Mouse (Mus musculus) liver, adult (tissue): ENCODE results near the gene Gtpbp3.
A peak's percentile ranks its signal among the peaks of the same experiment; 100 is the strongest.

Experiments used
- GATA4 ChIP-seq: IDR thresholded peaks from 2 replicates; pipeline ENCODE4 v1.6.1; 2014; ENCODE audit warnings: mild to moderate bottlenecking, low read length; ENCODE audit not compliant: insufficient replicate concordance

Gtpbp3 gene

DNA sequence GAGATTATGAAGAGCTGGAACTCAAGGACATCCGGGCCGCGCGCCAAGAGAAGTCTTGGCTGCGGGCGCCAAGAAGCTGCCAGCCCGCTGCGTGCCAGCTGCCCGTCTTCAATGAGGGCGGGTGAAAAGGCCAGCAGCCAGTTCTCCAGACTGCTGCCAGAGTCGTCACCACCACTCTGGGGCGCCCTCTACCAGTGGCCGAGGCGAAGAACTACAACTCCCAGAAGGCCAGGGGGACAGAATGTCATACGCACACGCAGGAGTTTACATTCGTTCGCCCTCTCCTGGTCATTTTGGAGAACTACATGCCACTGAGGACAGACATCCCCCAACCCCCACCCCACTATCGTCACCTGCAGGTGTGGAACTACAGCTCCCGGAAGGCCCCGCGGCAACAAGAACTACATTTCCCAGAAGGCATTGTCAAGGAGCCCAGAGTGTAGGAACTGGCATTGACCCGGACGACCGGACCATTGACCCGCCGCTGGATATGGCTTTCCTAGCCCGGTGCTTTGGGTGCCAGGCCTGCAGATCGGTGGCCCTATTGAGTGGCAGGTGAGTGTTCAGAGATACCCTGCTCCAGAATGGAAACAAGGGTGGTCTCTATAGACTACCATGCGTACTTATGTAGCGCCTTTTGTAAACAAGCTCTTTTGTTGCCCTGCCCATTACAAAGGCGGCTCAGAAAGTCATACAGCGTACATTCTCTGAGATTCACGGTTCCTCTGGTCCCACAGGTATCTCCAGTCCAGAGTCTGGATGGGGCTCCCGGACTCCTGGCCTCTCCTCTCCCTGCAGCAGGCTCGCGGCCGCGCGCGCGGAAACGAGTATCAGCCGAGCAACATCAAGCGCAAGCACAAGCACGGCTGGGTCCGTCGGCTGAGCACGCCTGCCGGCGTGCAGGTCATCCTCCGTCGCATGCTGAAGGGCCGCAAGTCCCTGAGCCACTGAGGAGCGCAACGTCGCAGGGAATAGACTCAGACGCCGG is 23.1 kb upstream of the Gtpbp3 start, which contains the start of gene Mrpl34:
Gene Mrpl34 (plus strand): TSS at position 447 of the 988 bp plus-strand sequence.
- peak; percentile 43; the same call in 1 of the 2 replicates for TF ChIP-seq GATA4

DNA sequence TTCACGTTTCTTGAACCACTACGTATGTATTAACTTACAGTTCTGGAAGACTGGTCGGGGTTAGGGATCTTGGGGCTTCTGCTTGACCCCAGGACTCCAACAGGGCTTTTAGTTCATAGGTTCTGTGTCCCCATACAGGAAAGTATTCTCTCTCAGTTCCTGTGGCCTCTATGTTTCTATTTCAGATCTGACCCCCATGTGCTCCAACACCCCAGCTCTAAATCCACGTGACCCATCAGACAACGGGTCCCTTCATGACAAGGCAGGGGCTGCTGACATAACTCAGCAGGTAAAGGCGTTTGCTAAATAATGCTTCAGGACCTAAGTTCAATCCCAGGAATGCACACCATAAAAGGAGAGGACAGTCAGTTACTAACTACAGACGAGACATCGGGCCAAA is 22.2 kb upstream of the Gtpbp3 start:
- no peak for TF ChIP-seq GATA4

DNA sequence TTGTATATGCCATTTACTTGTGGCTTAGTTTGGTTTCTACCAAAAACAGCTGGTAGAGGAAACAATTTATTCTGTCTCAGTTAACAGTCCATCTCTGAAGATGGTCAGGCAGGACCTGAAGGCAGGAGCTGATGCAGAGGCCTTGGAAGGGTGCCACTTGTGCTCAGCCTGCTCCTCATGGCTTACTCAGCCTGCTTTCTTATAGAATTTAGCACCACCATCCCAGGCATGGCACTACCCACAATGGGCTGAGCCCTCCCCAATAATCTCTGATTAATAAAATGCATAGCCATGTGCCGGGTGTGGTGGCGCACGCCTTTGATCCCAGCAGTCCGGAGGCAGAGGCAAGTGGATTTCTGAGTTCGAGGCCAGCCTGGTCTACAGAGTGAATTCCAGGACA is 21.7 kb upstream of the Gtpbp3 start:
- TF ChIP-seq GATA4: no peak

DNA sequence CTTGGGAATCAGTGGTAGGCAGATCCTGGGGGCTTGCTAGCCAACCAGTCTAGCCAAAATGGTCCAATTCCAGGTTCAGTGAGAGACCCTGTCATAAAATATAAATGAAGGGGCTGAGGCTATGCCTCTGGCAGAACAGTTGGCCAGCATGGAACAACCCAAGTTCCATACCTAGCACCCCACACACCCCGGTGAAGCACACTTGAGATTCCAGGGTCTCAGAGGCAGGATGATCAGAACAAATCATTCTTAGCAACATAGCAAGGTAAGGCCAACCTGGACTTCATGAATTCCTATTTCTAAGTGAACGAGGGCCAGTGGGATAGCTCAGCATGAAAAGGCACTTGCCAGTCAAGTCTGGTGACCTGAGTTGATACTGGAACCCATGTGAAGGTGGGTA is 20.7 kb upstream of the Gtpbp3 start:
- TF ChIP-seq GATA4: no peak

DNA sequence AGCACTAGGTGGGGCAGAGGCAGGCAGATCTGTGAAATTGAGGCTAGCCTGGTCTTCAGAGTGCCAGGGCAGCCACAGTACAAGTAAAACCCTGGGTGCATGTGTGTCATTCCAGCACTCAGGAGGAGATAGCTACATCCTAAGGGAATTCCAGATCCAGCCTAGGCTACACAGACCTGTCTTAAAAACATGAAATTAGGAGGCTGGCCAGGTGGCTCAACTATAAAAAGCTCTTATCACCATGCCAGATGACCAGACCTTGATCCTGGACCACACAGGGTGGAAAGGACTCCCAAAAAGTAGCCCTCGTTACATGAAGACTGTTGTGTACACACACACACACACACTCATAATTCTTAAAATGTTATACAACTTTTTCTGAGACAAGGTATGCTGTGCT is 19.9 kb upstream of the Gtpbp3 start:
- TF ChIP-seq GATA4: no peak

DNA sequence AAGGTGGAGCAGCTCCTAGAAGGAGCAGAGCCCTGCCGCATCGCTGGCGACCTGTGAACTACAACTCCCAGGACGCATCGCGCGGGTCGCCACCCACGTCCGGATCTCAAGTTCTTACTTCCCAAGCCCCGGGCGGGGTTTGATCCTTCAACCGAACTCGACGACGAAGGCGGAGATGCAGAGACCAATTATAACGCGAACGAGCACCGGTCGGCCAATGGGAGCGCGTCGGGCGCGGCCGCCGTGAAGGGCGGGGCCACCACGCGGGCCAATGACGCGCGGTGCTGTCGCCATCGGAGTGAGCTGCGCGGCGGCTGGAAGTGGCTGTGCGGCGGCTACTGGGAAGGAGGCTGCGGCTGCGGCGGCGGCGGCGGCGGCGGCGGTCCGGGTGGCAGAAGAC is 19.0 kb upstream of the Gtpbp3 start, which contains the start of gene Dda1:
Gene Dda1 (plus strand): TSS at position 284 of the 400 bp plus-strand sequence.
- no peak for TF ChIP-seq GATA4

DNA sequence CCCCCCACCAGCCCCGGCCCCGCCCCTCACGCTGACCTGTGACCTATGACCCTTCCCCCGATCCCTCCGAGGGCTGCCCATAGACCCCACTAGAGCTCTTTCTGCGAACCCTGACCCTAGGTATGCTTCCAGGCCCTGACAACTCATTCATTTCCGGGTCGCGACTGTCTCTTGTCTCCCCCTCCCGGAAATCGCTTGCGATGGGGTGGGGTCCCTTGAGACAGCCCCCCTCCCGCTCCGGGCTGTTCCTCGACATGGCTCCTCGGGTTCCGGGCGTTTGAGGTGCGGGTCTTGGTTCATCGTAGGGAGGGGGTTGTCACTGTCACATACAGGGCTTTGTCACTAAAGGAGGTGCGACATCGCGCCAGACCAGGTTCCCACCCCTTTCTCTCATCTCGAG is 18.5 kb upstream of the Gtpbp3 start:
- no peak for TF ChIP-seq GATA4

DNA sequence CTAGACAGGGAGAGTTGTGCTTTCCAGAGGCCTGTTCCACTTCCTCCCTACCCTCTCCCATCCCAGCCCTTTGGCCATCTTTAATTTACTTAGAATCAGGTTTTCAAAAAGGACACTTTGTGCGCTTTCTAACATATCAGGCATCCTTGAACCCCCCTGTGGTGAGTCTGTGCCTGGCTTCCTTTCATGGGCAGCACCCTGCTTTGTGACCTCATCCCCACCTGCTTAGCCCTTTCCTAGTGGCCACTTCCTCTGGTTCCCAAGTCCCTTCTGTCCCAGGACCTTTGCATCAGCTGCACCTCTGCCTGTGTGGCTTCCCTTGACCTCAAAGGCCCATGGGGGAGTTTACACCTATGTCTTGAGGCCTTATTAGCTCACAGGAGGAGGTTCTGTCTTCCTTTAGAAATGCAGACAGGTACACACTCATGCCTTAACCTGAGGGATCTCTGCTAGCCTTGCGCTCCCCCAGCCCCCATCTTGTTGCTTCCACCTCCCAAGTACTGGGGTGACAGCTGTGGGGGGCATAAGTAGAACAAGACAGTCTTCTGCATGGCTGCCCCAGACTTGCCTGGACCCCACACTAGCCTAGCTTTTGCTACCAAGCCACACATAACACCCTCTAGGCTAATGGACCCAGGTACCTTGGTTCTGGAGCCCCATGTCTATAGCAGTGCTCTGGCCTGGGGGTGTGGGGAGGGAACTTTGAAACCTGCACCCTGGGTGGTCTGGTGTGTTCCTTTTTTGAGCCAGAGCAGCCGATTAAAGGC is 17.6 kb upstream of the Gtpbp3 start:
- TF ChIP-seq GATA4: no peak

DNA sequence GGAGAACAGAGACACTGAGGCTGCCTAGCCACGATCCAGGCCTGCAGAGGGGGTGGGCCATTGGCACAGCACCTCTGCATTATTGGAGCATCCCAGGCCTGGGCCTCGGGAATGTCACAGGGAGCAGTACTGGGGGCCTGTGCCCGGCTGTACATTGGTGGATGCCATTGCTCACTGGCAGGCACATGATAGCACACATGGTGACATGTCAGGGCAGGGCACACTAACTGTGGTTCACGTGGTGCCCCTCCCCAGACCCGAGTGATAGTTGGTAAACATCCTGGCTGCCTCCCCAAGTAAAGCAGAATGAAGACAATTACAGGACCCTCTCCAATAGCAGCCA is 17.0 kb upstream of the Gtpbp3 start:
- TF ChIP-seq GATA4: no peak

DNA sequence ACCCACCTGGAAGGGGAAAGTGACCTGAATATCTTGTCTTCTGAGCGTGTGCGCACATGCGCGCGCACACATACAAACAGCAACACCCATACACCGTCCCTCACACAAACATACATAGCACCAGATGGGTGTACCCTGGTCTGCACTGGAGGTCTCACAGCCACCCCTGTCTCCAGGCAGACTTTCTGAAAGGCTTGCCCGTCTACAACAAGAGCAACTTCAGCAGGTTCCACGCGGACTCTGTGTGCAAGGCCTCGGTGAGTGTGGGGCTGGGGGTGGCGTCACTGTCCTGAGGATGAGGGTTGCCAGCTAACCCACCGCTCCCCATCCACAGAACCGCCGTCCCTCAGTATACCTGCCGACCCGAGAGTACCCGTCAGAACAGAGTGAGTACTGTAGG is 16.0 kb upstream of the Gtpbp3 start:
- TF ChIP-seq GATA4: no peak

DNA sequence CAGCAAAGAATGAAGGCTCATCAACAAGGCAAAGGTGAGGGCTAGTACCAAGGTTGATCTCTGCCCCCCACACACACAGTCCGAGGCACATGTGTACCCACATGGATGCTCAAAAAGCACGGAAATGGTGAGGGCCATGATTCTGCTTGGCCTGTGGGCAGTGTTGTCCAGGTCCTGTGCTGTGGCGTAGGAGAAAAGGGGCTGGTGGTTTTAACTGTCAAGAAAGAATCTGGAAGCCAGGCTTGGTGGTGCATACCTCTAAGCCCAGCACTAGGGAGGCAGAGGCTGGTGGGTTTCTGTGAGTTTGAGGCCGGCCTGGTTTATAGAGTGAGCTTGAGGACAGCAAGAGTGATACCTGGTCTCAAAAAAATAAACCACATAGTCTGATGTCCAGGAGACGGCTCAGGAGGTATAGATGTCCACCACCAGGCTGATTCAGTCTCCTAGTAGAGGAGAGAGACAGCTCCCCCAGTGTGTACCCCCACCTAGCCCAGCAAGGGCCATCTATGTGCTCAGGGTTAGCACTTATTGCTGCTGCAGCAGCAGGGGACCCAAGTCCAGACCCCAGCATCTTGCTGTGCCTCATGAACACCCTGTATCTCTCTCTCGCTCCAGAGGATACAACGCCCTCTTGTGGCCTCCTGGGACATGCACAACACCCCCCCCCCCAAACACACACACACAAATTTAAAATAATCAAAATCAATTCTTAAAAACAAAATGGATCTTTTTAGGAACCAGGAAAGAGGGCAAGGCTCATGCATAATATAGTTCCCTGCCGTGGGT is 15.1 kb upstream of the Gtpbp3 start:
- no peak for TF ChIP-seq GATA4

DNA sequence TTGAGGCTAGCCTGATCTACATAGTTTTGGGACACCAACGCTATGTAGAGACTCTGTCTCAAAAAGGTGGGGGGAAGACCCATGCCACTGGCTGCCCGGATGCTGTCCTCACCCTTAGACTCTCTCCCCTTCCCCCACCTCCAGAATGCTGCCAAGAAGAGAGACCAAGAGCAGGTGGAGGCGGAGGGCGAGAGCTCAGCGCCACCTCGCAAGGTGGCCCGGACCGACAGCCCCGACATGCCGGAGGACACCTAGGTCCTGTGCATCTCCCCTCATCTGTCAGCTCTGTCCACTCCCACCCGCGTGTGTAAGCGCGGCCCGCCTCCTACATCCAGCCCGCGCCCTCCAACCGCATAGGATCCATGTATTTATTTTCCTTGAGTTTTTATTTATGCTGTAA is 13.6 kb upstream of the Gtpbp3 start:
- TF ChIP-seq GATA4: no peak

DNA sequence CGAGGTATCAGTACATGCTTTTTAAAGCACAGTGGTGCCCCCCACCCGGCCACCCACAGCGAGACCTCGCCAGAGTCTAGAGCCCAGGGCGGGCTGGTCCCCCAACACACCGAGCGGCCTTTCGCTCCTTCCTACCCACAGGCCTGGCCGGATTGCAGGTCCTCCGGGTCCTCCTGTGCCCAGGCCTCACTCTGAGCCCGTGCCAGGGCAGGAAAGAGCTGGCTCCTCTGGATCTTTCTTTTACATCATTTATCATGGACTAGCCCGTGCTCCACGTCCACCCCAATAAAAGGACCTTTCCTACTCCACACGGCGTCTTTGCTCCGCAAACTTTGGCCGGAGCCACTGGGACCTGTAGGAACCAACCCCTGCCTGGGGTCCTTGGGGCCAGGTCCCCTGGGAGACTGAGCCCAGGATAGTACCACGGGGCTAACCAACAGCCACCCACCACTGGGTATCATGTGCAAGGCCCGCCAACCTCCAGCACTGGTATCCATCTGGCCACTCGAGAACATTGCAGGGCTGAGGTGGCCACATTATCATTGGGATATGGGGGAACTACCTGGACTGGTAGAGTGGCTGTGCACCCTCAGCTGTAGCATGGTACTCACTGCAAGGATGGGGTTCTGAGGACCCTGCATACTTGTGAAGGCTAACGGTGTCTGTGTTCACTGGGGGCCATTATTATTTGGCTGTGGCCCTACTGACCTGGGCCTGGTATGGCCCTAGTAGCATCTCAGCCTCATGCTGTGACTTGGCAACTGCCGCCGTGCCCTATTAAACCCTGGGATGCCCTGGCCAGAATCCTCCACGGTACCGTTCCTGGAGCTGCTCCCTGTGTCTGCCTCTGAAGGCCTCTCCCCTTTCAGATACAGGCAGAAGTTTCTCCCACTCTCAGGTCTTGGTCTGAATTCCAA is 12.9 kb upstream of the Gtpbp3 start:
- no peak for TF ChIP-seq GATA4

DNA sequence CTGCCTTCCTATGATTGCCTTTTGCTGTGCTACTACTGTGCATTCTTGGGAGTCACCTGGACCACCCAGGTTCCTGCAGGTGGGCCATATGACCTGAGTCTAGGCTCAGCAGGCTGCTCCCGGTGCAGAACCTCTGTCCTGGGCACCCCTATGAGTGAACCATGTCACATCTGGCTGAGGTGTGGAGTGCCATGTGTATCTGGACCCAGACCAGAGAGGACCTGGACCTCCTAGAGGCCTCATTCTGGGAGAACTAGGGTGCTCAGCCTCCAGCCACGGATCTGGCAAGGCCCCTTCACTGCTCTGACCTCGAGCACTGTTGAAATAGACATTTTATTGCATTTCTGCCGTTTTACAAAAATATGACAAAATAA is 12.2 kb upstream of the Gtpbp3 start:
- TF ChIP-seq GATA4: no peak
